Mouse (Mus musculus) liver, postnatal 0 days (tissue): ENCODE measurements around the gene Sema3f.

ENCODE experiments used
- CTCF ChIP-seq: sonication (generic); IDR thresholded peaks from 2 replicates; pipeline ENCODE4 v1.5.1; 2016; ENCODE audit warnings: antibody characterized with exemption, low read depth
- EP300 ChIP-seq: IDR thresholded peaks from 2 replicates; pipeline ENCODE4 v1.6.1; 2016; ENCODE audit warnings: antibody characterized with exemption, low read depth, mild to moderate bottlenecking

- TF ChIP-seq EP300 (no peak), CTCF (no peak)
These were observed 16.8 kb upstream of the Sema3f start for GRCm38 (mm10) chr9:107727041-107727440.
